Mouse (Mus musculus): ENCODE data around the gene Tgif2.

The Tgif2 gene

DNA sequence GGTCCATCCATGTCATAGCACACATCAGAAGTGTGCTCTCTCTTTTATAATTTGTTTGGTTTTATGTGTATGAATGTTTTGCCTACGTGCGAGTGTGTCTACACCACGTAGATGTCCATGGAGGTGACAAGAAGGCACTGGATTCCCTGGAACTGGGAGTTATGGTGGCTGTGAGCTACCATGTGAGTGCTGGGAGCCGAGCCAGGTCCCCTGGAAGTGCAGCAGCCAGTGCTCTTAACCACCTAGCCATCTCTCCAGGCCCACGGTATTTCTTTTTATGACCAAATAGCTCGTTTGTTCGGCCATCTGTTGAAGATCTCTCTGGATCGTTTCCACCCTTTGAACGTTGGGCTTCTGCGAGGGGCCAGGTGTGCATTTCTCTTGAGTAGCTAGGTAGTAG, 3.5 kb downstream of the Tgif2 start:
- DNase-seq: no peak

GRCm38 (mm10) chr2:156844715-156845114, 4.9 kb downstream of the Tgif2 start:
- DNase-seq: no peak

- DNase-seq: no peak
Observed at GRCm38 (mm10) chr2:156847653-156848052, 7.8 kb downstream of the Tgif2 start.

GRCm38 (mm10) chr2:156848526-156849182, 8.8 kb downstream of the Tgif2 start:
- no peak for DNase-seq

GRCm38 (mm10) chr2:156850505-156850904, 10.7 kb downstream of the Tgif2 start:
- no peak for DNase-seq

DNA sequence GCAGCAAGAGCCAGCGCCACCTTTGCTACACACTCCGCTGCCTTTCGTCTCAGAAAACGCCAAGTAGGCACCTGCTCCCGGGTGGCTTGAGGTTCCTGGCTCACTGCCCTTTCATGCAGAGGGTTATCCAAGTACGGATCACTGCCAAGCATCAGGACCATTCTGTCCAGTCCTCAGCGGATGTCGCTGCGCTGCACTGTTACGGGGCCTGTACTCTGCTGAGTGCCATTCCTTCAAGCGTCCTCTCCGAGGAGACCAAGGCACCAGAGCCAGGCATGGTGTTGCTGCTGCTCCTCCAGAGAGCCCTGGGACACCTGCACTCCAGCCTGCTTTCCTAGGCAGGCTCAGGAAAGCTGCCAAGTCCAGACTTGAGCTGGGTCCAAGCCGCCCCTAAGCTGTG, 13.8 kb downstream of the Tgif2 start:
- DNase-seq: peak; percentile 41

DNA sequence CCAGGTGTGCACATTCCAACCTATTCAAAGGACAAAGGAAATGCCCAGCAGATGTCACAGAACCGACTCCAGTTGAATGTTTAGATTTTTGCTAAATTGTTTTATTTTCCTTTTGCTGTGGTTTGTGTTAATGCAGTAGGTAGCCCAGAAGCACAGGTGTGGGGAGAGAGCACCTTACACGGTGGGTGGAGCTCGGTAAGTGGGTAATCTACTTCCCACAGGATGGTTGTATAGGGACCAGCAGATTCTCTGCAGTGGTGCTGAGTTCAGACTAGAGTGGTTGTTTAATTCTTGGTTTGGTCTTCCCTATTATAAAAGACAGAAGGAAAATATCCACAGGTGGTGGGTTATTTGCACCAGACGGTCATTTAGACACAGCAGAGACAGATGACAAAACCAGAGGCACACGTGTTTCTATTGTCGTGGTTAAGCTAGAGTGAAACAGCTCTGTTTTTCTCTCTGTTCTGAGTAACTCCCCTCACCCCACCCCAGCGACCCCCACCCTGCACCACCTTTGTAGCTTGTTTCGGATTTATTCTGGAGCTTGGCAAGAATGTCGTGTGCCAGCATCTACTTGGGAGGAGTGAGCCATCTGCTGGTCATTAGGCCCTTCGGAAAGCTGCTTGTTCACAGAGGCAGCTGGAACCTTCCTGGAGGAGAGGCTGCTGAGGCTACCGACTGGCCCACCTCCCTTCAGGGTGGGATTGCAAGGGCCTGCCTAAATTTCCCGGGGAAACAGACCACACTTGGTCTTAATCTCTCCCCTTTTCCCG, 14.4 kb downstream of the Tgif2 start:
- peak; percentile 60 for DNase-seq

DNA sequence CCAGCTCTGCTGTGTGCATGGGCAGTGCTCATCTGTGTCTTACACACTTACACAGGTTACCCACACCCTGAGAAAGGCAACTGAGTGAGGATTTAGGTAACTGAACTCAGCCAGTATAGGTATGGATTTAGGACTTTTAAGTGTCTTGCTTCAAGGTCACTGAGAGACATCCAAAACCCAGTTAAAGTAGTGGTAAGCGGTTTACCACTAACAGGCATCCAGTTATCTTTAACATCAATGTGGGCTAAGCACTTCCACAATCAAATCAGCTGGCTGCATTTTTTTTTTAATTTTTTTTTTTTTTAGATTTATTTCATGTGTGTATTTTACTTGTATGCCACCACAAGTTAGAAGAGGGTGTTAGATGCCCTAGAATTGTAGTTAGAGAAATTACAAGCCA, 16.5 kb downstream of the Tgif2 start:
- no peak for DNase-seq

DNA sequence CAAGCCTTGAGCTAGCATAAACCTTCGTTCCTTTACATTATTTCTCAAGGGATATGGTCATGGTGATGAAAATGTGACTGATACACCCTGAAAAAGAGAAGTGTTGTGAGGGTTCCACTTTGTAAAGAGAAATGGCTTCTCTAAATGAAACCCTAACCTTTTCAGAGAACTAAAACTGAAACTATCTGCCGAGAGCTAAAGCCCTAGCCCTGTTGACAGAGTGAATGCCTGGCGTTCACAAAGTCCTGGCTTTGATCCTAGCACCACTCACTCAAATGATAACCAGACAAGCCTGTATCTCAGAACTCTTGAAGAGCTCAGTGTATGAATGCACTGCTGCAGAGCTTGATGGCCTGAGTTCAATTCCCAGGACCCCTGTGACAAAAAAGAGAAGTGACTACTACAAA, 17.6 kb downstream of the Tgif2 start:
- no peak for DNase-seq

DNA sequence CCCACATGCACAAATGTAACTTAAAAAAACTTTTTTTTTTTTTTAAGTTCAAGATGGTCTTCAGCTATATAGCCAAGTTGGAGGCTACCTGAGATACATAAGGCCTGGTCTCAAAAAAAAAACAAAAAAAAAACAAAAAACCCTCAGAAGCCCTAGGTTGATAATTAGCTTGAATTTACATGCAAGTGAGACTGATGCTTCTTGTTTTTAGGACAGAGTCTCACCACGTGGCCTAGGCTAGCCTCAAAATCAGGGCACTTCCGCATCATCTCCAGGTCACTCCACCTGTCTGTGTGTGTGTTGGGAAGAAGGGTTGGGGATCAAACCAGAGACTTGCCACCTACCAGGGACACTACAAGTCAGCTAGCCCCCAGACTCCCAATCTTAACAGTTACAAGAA, 18.0 kb downstream of the Tgif2 start, which contains the start of gene 4930518I15Rik:
TSS of gene 4930518I15Rik (minus strand) at position 112 of the 400 bp plus-strand sequence.
- DNase-seq: no peak

DNA sequence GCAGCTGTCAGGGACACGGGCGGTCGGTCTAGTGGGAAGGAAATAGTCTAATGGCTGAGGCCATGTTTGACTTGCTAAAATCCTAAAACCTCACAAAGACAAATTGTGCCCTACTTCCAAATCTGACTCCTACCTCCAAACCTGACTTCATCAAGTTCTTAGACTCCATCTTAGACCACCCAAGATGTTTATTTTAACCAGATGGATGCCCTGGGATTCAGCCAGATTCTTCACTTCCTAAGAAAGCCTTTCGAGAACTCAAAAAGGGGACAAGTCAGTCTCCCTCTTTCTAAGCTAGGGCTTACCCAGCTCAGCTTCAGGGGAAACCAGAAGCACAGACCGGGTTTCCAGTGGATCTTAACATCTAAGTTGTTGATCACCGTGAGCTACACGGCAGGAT, 18.9 kb downstream of the Tgif2 start:
- DNase-seq: no peak

- peak; percentile 58 for DNase-seq
Observed at GRCm38 (mm10) chr2:156862041-156862717, 22.4 kb downstream of the Tgif2 start.

- DNase-seq: peak; percentile 97
Observed at GRCm38 (mm10) chr2:156862772-156863486, 23.1 kb downstream of the Tgif2 start, which contains the start of gene Rab5if. Gene Rab5if, plus strand, starts transcription at chr2:156863128.

GRCm38 (mm10) chr2:156863487-156864160, 23.8 kb downstream of the Tgif2 start:
- peak; percentile 74 for DNase-seq

DNA sequence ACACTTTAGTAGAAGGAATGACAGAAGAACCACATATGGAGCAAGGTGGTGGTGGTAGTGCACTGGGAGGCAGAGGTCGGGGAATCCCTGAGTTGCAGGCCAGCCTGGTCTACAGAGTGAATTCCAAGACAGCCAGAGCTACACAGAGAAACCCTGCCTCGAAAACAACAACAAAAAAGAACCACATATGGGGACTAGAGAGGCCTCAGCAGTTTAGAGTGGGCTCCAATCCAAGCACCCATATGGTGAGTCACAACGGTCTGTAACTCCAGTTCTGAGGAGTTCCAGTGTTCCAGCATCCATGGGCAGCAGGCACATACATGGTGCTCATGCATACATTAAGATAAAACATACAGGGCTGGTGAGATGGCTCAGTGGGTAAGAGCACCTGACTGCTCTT, 24.7 kb downstream of the Tgif2 start:
- no peak for DNase-seq

GRCm38 (mm10) chr2:156868994-156869393, 29.2 kb downstream of the Tgif2 start:
- peak; percentile 86 for DNase-seq

DNA sequence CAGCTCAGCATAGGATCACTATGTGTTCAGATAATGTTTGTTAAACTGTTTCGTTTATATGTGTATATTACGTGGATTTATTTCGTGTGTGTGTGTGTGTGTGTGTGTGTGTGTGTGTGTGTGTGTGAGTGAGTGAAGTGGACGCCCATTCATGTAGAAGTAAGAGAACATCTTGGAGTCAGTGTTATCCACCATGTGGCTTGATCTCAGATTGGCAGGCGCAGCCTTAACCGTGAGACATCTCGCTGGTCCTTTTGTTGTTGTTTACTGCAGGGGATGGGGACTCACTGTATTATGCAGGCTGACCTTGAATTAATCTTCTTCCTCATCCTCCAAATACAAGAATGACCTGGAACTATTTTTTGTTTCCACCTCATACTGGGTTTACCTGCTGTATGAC, 29.7 kb downstream of the Tgif2 start:
- no peak for DNase-seq

GRCm38 (mm10) chr2:156870519-156870918, 30.7 kb downstream of the Tgif2 start:
- peak; percentile 37 for DNase-seq

GRCm38 (mm10) chr2:156873629-156874028, 33.8 kb downstream of the Tgif2 start:
- DNase-seq: peak; percentile 46

- no peak for DNase-seq
Observed at GRCm38 (mm10) chr2:156874047-156874759, 34.4 kb downstream of the Tgif2 start.

GRCm38 (mm10) chr2:156874760-156875510, 35.1 kb downstream of the Tgif2 start:
- no peak for DNase-seq
